Mouse (Mus musculus) erythroblast, embryonic 14.5 days (primary cell): ENCODE data around the gene Ubtf. TPM values are rescaled to one million over a fixed set of nuclear protein-coding genes. Genes with fewer than 3 reads are reported as not detected.

Source experiments
- H3K27me3 ChIP-seq: 2 replicates; pipeline ENCODE4 v1.6.1; 2012; ENCODE audit warnings: inconsistent platforms; ENCODE audit not compliant: control insufficient read depth
- H3K36me3 ChIP-seq: 2 replicates; pipeline ENCODE4 v1.6.1; 2012; ENCODE audit warnings: mild to moderate bottlenecking, inconsistent platforms; ENCODE audit not compliant: control insufficient read depth
- H3K4me1 ChIP-seq: 2 replicates; pipeline ENCODE4 v1.6.1; 2012; ENCODE audit warnings: inconsistent platforms; ENCODE audit not compliant: control insufficient read depth
- H3K4me3 ChIP-seq: replicated peaks from 2 replicates; pipeline ENCODE3; 2012; ENCODE audit warnings: moderate library complexity, mild to moderate bottlenecking, inconsistent platforms
- H3K9me3 ChIP-seq: 2 replicates; pipeline ENCODE4 v1.6.1; 2012; ENCODE audit warnings: low read length, inconsistent platforms, mixed read lengths; ENCODE audit not compliant: control insufficient read depth
- GATA1 ChIP-seq: IDR thresholded peaks from 2 replicates; pipeline ENCODE4 v1.6.1; 2012; ENCODE audit warnings: low read length, inconsistent platforms, mixed read lengths
- TAL1 ChIP-seq: IDR thresholded peaks from 3 replicates; pipeline ENCODE4 v1.6.1; 2012; ENCODE audit warnings: low read length, inconsistent platforms, mixed read lengths
- polyA plus RNA-seq: library from polyadenylated mRNA; stranded (reverse); fragments of >175 nt; gene quantifications from 2 replicates; pipeline ENCODE4 v1.2.3, GENCODE M21; 2012

The Ubtf gene
- polyA plus RNA-seq, 1 experiment: 12.3 TPM

GRCm38 (mm10) chr11:102330039-102330438 is 10.5 kb upstream of the Ubtf start:
- peaks cover 68% of the 10 kb centered on the region for H3K27me3 ChIP-seq
- H3K9me3 ChIP-seq: no peaks in the 10 kb centered on the region
- no peak for TF ChIP-seq GATA1
- no peak for TF ChIP-seq TAL1
- peaks cover 2% of the 10 kb centered on the region; the same call in 1 of the 2 replicates for H3K4me1 ChIP-seq
- H3K4me3 ChIP-seq: no peak overlapping the region
- H3K36me3 ChIP-seq: no peaks in the 10 kb centered on the region

DNA sequence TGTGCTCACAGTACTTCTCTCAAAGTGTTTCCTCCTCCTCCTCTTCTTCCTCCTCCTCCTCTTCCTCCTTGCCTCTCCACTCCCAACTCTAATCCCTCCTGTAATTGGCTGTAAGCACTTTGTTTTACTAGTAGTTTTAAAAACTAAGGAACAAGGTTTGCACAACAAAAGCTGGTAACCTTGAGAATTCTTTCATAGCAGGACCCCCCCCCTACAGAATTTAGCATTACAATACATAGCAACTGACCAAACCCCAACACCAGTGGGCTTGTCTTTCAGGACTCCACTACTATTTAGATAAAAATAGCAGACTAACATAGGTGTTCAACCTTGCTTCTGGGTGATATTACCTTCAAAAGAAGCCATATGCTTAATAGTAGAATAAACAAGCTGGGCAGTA is 10.0 kb upstream of the Ubtf start:
- H3K4me3 ChIP-seq: no peak overlapping the region
- peaks cover 68% of the 10 kb centered on the region for H3K27me3 ChIP-seq
- H3K4me1 ChIP-seq: peaks cover 2% of the 10 kb centered on the region; the same call in 1 of the 2 replicates
- H3K9me3 ChIP-seq: no peaks in the 10 kb centered on the region
- TF ChIP-seq GATA1 (no peak), TAL1 (no peak)
- no peaks in the 10 kb centered on the region for H3K36me3 ChIP-seq

DNA sequence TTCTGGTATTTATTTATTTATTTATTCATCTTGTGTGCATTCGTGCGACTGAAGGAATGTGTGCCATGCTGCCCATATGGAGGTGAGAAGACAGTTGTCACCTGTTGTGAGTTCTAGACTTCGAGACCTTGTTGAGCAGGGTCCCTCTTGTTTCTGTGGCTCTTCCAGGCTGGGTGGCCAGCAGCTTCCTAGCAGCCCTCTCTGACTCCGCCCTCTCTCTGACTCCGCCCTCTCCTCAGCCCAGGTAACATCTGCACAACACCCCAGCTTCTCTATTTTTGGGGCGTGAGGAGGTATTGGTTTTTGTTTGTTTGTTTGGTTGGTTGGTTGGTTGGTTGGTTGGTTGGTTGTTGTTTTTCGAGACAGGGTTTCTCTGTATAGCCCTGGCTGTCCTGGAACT is 8.3 kb upstream of the Ubtf start:
- Histone ChIP-seq H3K27me3 (peaks cover 75% of the 10 kb centered on the region), H3K4me1 (peaks cover 2% of the 10 kb centered on the region; the same call in 1 of the 2 replicates), H3K36me3 (no peaks in the 10 kb centered on the region), H3K4me3 (no peak overlapping the region), H3K9me3 (no peaks in the 10 kb centered on the region)
- TF ChIP-seq GATA1 (no peak), TAL1 (no peak)

DNA sequence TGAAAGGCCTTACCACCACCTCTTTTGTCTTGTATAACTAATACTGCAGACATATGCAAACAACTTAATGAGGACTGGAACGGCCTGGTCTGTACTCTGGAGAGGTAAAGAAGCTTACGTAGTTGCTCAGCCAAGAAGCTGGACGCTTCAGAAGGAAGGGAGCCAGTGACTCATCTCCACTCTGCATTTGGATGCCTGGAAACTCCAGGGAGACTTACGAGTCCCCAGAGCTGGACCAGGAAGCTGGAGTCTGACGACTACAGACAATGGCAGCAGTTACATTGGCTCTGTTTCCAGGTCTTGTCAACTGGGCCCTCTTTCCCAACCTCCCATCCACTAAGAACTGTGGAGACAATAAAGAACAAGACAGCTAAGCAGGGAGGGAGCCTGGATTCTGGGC is 7.7 kb upstream of the Ubtf start:
- H3K9me3 ChIP-seq: no peaks in the 10 kb centered on the region
- TF ChIP-seq GATA1: no peak
- TF ChIP-seq TAL1: no peak
- peaks cover 74% of the 10 kb centered on the region for H3K27me3 ChIP-seq
- H3K4me1 ChIP-seq: peaks cover 2% of the 10 kb centered on the region; the same call in 1 of the 2 replicates
- no peak overlapping the region for H3K4me3 ChIP-seq
- H3K36me3 ChIP-seq: no peaks in the 10 kb centered on the region

DNA sequence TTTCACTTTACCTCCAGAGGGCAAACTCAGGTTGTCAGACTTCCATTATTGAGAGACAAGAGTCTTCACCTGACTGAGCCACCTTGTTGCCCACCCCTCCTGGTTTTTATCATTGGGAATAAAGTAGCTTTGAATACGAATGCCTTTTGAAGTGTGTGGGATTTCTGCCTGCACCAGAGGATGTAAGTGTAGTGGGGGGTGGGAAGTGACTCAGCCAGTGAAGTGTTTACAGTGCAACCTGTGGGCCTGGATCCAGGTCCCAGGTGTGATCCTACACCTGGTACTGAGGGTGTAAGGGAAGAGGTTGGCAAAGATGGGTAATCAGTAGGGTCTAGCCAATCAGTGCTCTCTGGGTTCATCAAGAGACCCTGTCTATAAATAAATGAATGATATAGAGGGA is 4.0 kb upstream of the Ubtf start:
- H3K27me3 ChIP-seq: peaks cover 67% of the 10 kb centered on the region
- H3K36me3 ChIP-seq: no peaks in the 10 kb centered on the region
- TF ChIP-seq GATA1: no peak
- no peak for TF ChIP-seq TAL1
- H3K4me1 ChIP-seq: peaks cover 20% of the 10 kb centered on the region
- no peak overlapping the region for H3K4me3 ChIP-seq
- H3K9me3 ChIP-seq: no peaks in the 10 kb centered on the region

DNA sequence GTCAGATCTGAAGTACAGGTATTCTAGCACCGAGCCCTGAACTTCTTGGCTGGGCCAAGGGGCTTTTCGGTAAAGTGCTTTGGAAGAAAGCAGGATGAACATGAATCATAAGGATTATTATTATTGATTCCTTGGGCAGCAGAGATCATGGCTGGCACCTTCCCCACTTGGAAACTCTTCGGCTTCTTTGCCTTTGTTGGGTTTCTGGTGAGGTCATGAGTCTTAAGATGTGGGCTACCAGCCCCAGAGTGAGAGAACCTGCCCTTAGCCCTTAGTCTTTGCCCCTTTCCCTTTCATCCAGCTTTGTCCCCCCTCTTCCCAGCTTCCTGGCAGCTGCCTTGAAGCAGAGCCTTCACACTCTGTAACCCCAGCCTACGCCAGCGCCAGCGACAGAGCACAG is 2.4 kb upstream of the Ubtf start:
- Histone ChIP-seq H3K4me1 (peaks cover 19% of the 10 kb centered on the region), H3K27me3 (peaks cover 54% of the 10 kb centered on the region), H3K9me3 (no peaks in the 10 kb centered on the region), H3K36me3 (peaks cover 3% of the 10 kb centered on the region; the same call in 1 of the 2 replicates), H3K4me3 (no peak overlapping the region)
- TF ChIP-seq TAL1 (no peak), GATA1 (no peak)

- Histone ChIP-seq H3K27me3 (peaks cover 42% of the 10 kb centered on the region), H3K36me3 (peaks cover 11% of the 10 kb centered on the region), H3K9me3 (no peaks in the 10 kb centered on the region), H3K4me3 (peak overlapping the region; percentile 99), H3K4me1 (peaks cover 28% of the 10 kb centered on the region)
- TF ChIP-seq TAL1: no peak
- no peak for TF ChIP-seq GATA1
Observed at GRCm38 (mm10) chr11:102320686-102321005, 1.1 kb upstream of the Ubtf start.

GRCm38 (mm10) chr11:102319941-102320685 is 571 bp upstream of the Ubtf start:
- TF ChIP-seq TAL1: no peak
- no peak for TF ChIP-seq GATA1
- Histone ChIP-seq H3K4me3 (peak overlapping the region; percentile 99), H3K9me3 (no peaks in the 10 kb centered on the region), H3K36me3 (peaks cover 16% of the 10 kb centered on the region), H3K4me1 (peaks cover 33% of the 10 kb centered on the region), H3K27me3 (peaks cover 42% of the 10 kb centered on the region)

GRCm38 (mm10) chr11:102318576-102319409 is 749 bp downstream of the Ubtf start:
- H3K36me3 ChIP-seq: peaks cover 30% of the 10 kb centered on the region
- TF ChIP-seq TAL1: no peak
- TF ChIP-seq GATA1: no peak
- H3K4me3 ChIP-seq: peak overlapping the region; percentile 99

More at GRCm38 (mm10) chr11:102318576-102319409, 749 bp downstream of the Ubtf start:
- Histone ChIP-seq H3K27me3 (peaks cover 31% of the 10 kb centered on the region), H3K4me1 (peaks cover 44% of the 10 kb centered on the region), H3K9me3 (no peaks in the 10 kb centered on the region)
